Mouse (Mus musculus): ENCODE results near the gene Tmem121b.

- TF ChIP-seq CHD2 (IDR thresholded peaks at IDR 0.05; ENCODE audit: low read depth, low read length) (no peak), MAFK (IDR thresholded peaks at IDR 0.05; ENCODE audit: insufficient read depth, low read depth, low read length) (no peak), ZC3H11A (IDR thresholded peaks at IDR 0.05; ENCODE audit: borderline replicate concordance, low read depth, low read length) (no peak)
Observed at GRCm38 (mm10) chr6:120452384-120453102, 41.1 kb downstream of the Tmem121b start.

Data from ES-E14 (cell line).